Mouse (Mus musculus) lung, embryonic 16.5 days (tissue): ENCODE measurements around the gene Dap. TPM values are rescaled to one million over a fixed set of nuclear protein-coding genes. Genes with fewer than 3 reads are reported as not detected.
A peak's percentile ranks its signal among the peaks of the same experiment; 100 is the strongest.

ENCODE experiments used
- ATAC-seq: fragments of 200-750 bp; cut with Nextera tagmentation; 2 replicates; pipeline ENCODE4 v1.8.0; 2017; ENCODE audit warnings: low read depth, mild to moderate bottlenecking, moderate library complexity
- H3K27ac ChIP-seq: fragments of 300-500 bp; sonication (generic); 2 replicates; pipeline ENCODE4 v1.5.1; 2014; ENCODE audit warnings: mild to moderate bottlenecking, control low read depth, low read length
- H3K27me3 ChIP-seq: fragments of 300-500 bp; sonication (generic); 2 replicates; pipeline ENCODE4 v1.6.1; 2014; ENCODE audit warnings: low read depth, low read length, mixed read lengths; ENCODE audit not compliant: control insufficient read depth, insufficient read depth
- H3K36me3 ChIP-seq: fragments of 300-500 bp; sonication (generic); 2 replicates; pipeline ENCODE4 v1.6.1; 2014; ENCODE audit warnings: low read length; ENCODE audit not compliant: control insufficient read depth, insufficient read depth
- H3K4me1 ChIP-seq: fragments of 300-500 bp; sonication (generic); replicated peaks from 2 replicates; pipeline ENCODE4 v1.6.1; 2014; ENCODE audit warnings: low read length, mixed read lengths; ENCODE audit not compliant: control insufficient read depth, insufficient read depth
- H3K4me2 ChIP-seq: fragments of 300-500 bp; sonication (generic); 2 replicates; pipeline ENCODE4 v1.6.1; 2014; ENCODE audit warnings: low read depth, low read length, control low read depth
- H3K4me3 ChIP-seq: fragments of 300-500 bp; sonication (generic); 2 replicates; pipeline ENCODE4 v1.5.1; 2014; ENCODE audit warnings: mild to moderate bottlenecking, low read length, control low read depth
- H3K9ac ChIP-seq: fragments of 300-500 bp; sonication (generic); 2 replicates; pipeline ENCODE4 v1.6.1; 2014; ENCODE audit warnings: low read length, control low read depth
- H3K9me3 ChIP-seq: fragments of 300-500 bp; sonication (generic); 2 replicates; pipeline ENCODE4 v1.6.1; 2016; ENCODE audit warnings: low read length; ENCODE audit not compliant: control insufficient read depth
- WGBS: fragments of 180-500 bp; shearing (Covaris S2); extraction: QIAGEN DNeasy Blood & Tissue Kit; methylation state at CpG from one replicate; pipeline ENCODE4 v1.1.7; 2014; 5-methylcytosine and 5-hydroxymethylcytosine counted together
- polyA plus RNA-seq: library from polyadenylated mRNA; unstranded; fragments of >200 nt; fragmentation: Nextera tagmentation; extraction: Ambion mirVana; gene quantifications from 2 replicates; pipeline ENCODE4 v1.2.1, GENCODE M21; 2015

Dap gene
- polyA plus RNA-seq, 1 experiment from 2014 or later: 93.4 TPM

- no peak for ATAC-seq
Measured at GRCm38 (mm10) chr15:31281830-31282229, 57.7 kb downstream of the Dap start.

GRCm38 (mm10) chr15:31282353-31282752, 58.2 kb downstream of the Dap start:
- Histone ChIP-seq H3K4me2 (no peak overlapping the region), H3K36me3 (no peaks in the 10 kb centered on the region), H3K27ac (no peak overlapping the region), H3K4me3 (no peak overlapping the region), H3K9me3 (no peaks in the 10 kb centered on the region), H3K4me1 (peaks cover 2% of the 10 kb centered on the region; the same call in 1 of the 2 replicates), H3K9ac (no peak overlapping the region), H3K27me3 (no peaks in the 10 kb centered on the region)
- no peak for ATAC-seq
- 63% methylated on average over 3 of the region's 3 CpGs for WGBS

More at GRCm38 (mm10) chr15:31281830-31282229, 57.7 kb downstream of the Dap start:
- 47% methylated on average over 13 of the region's 13 CpGs for WGBS
- peaks cover 2% of the 10 kb centered on the region; the same call in 1 of the 2 replicates for H3K4me1 ChIP-seq
- no peaks in the 10 kb centered on the region for H3K27me3 ChIP-seq
- H3K27ac ChIP-seq: no peak overlapping the region
- H3K9me3 ChIP-seq: no peaks in the 10 kb centered on the region
- H3K36me3 ChIP-seq: no peaks in the 10 kb centered on the region
- H3K9ac ChIP-seq: no peak overlapping the region
- H3K4me2 ChIP-seq: no peak overlapping the region
- no peak overlapping the region for H3K4me3 ChIP-seq

GRCm38 (mm10) chr15:31284142-31284541, 60.0 kb downstream of the Dap start:
- no peak for ATAC-seq
- H3K4me3 ChIP-seq: no peak overlapping the region
- H3K4me1 ChIP-seq: peaks cover 2% of the 10 kb centered on the region; the same call in 1 of the 2 replicates
- no peaks in the 10 kb centered on the region for H3K9me3 ChIP-seq
- 63% methylated on average over 5 of the region's 5 CpGs for WGBS
- H3K36me3 ChIP-seq: no peaks in the 10 kb centered on the region
- H3K27ac ChIP-seq: no peak overlapping the region
- no peak overlapping the region for H3K4me2 ChIP-seq
- no peaks in the 10 kb centered on the region for H3K27me3 ChIP-seq
- H3K9ac ChIP-seq: no peak overlapping the region

GRCm38 (mm10) chr15:31284922-31285631, 61.0 kb downstream of the Dap start:
- no peak overlapping the region for H3K27ac ChIP-seq
- ATAC-seq: no peak
- WGBS: 65% methylated on average over 17 of the region's 17 CpGs

GRCm38 (mm10) chr15:31285695-31286094, 61.6 kb downstream of the Dap start:
- H3K9ac ChIP-seq: no peak overlapping the region
- no peaks in the 10 kb centered on the region for H3K27me3 ChIP-seq
- no peak overlapping the region for H3K4me2 ChIP-seq
- no peak overlapping the region for H3K4me3 ChIP-seq
- H3K4me1 ChIP-seq: peaks cover 2% of the 10 kb centered on the region; the same call in 1 of the 2 replicates
- no peaks in the 10 kb centered on the region for H3K36me3 ChIP-seq
- H3K27ac ChIP-seq: no peak overlapping the region
- no peaks in the 10 kb centered on the region for H3K9me3 ChIP-seq
- WGBS: 90% methylated on average over 3 of the region's 3 CpGs
- no peak for ATAC-seq

More at GRCm38 (mm10) chr15:31284922-31285631, 61.0 kb downstream of the Dap start:
- Histone ChIP-seq H3K4me1 (peaks cover 2% of the 10 kb centered on the region; the same call in 1 of the 2 replicates), H3K9me3 (no peaks in the 10 kb centered on the region), H3K4me2 (no peak overlapping the region), H3K4me3 (no peak overlapping the region), H3K27me3 (no peaks in the 10 kb centered on the region), H3K36me3 (no peaks in the 10 kb centered on the region), H3K9ac (no peak overlapping the region)

GRCm38 (mm10) chr15:31292627-31293026, 68.5 kb downstream of the Dap start:
- Histone ChIP-seq H3K27me3 (peaks cover 16% of the 10 kb centered on the region), H3K9me3 (no peaks in the 10 kb centered on the region), H3K9ac (no peak overlapping the region), H3K36me3 (no peaks in the 10 kb centered on the region), H3K4me1 (no peaks in the 10 kb centered on the region), H3K4me2 (no peak overlapping the region), H3K27ac (no peak overlapping the region), H3K4me3 (no peak overlapping the region)
- ATAC-seq: no peak
- 9% methylated on average over 3 of the region's 3 CpGs for WGBS

- H3K36me3 ChIP-seq: no peaks in the 10 kb centered on the region
- 18% methylated on average over 2 of the region's 2 CpGs for WGBS
- no peak overlapping the region for H3K4me3 ChIP-seq
- no peaks in the 10 kb centered on the region for H3K9me3 ChIP-seq
- no peak overlapping the region for H3K9ac ChIP-seq
- H3K4me1 ChIP-seq: no peaks in the 10 kb centered on the region
- H3K27ac ChIP-seq: no peak overlapping the region
- peaks cover 20% of the 10 kb centered on the region for H3K27me3 ChIP-seq
- no peak for ATAC-seq
- no peak overlapping the region for H3K4me2 ChIP-seq
Measured at GRCm38 (mm10) chr15:31294311-31294710, 70.2 kb downstream of the Dap start.

GRCm38 (mm10) chr15:31296882-31297776, 73.0 kb downstream of the Dap start:
- Histone ChIP-seq H3K4me2 (peak overlapping the region; percentile 18; the same call in 1 of the 2 replicates), H3K4me3 (no peak overlapping the region; the same call in 1 of the 2 replicates), H3K27me3 (peaks cover 20% of the 10 kb centered on the region), H3K36me3 (no peaks in the 10 kb centered on the region), H3K4me1 (no peaks in the 10 kb centered on the region), H3K9ac (no peak overlapping the region), H3K9me3 (no peaks in the 10 kb centered on the region), H3K27ac (no peak overlapping the region)
- no peak for ATAC-seq
- WGBS: 12% methylated on average over 40 of the region's 40 CpGs

GRCm38 (mm10) chr15:31297777-31298137, 73.6 kb downstream of the Dap start:
- WGBS: 26% methylated on average over 13 of the region's 13 CpGs
- Histone ChIP-seq H3K27me3 (peaks cover 20% of the 10 kb centered on the region), H3K36me3 (no peaks in the 10 kb centered on the region), H3K27ac (no peak overlapping the region), H3K4me1 (peaks cover 4% of the 10 kb centered on the region), H3K4me3 (no peak overlapping the region), H3K9me3 (no peaks in the 10 kb centered on the region), H3K9ac (no peak overlapping the region), H3K4me2 (peak overlapping the region; percentile 18; the same call in 1 of the 2 replicates)
- ATAC-seq: no peak
